Mouse (Mus musculus) small intestine, adult 2 months (tissue): ENCODE measurements at regions not wholly inside any gene's neighbourhood (a gene's known extent, or its start where the extent isn't known, plus 50 kb on each side); places are given as distances from the start of the nearest gene placed in this dataset.

Experiments used
- CTCF ChIP-seq: fragments of 200-500 bp; IDR thresholded peaks from 2 replicates; pipeline ENCODE4 v1.5.1; 2012; ENCODE audit warnings: low read depth, mild to moderate bottlenecking, control low read depth, inconsistent platforms, low read length, moderate library complexity, mixed read lengths; ENCODE audit not compliant: insufficient replicate concordance, insufficient read length; ENCODE audit errors: extremely low read depth
- POLR2A ChIP-seq: fragments of 200-500 bp; IDR thresholded peaks from 2 replicates; pipeline ENCODE4 v1.6.1; 2012; ENCODE audit warnings: low read depth, mild to moderate bottlenecking, control low read depth, inconsistent platforms, low read length, moderate library complexity

- TF ChIP-seq CTCF: no peak
- no peak for TF ChIP-seq POLR2A
Measured at GRCm38 (mm10) chr9:17500161-17500756, 791.7 kb upstream of the Chordc1 start.
